Mouse (Mus musculus): ENCODE results near the gene Kcnq5.

DNA sequence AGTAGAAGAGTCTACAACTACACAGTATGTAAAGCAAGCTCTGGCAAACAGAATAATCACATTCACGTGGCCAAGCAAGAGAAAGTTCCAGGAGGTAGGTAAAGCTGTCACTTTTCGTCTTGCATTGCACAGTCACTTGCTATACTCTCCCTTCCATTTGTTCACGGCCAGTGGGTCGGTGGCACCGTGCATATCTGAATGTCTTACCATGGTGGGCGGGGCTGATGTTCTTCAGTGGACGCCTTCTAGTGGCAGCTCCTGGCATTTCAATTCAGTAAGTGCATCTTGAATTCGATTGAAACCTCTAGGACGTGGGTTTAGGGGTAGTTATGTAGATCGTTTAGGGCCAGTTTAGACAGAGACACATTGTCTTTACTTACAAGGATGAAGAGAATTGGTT is 439.7 kb downstream of the Kcnq5 start:
- no peak for TF ChIP-seq POLR2A (IDR thresholded peaks at IDR 0.05; ENCODE audit: borderline replicate concordance, insufficient read depth, low read length)
- TF ChIP-seq CTCF (IDR thresholded peaks at IDR 0.05; ENCODE audit: borderline replicate concordance, insufficient read depth, low read depth, low read length): no peak
